Mouse (Mus musculus): ENCODE results near the gene Atp1b2.

Gene Atp1b2

GRCm38 (mm10) chr11:69580091-69580514 is 25.6 kb downstream of the Atp1b2 start, which contains the start of the genes Wrap53 and Trp53:
Gene Wrap53, minus strand, starts transcription at chr11:69580255.
Gene Trp53, plus strand, starts transcription at chr11:69580359.
- DNase-seq (ENCODE audit: low spot score in 2 of 2) = peak; percentile 85 to 89

- DNase-seq (ENCODE audit: low spot score in 2 of 2) = peak; percentile 95 to 97
Measured at GRCm38 (mm10) chr11:69579128-69580017, 26.4 kb downstream of the Atp1b2 start.

GRCm38 (mm10) chr11:69578301-69578700 is 27.4 kb downstream of the Atp1b2 start:
- DNase-seq (ENCODE audit: low spot score in 2 of 2) = no peak

- no peak for DNase-seq (ENCODE audit: low spot score in 2 of 2)
Measured at GRCm38 (mm10) chr11:69576307-69576706, 29.4 kb downstream of the Atp1b2 start.

- no peak for DNase-seq (ENCODE audit: low spot score in 2 of 2)
Measured at GRCm38 (mm10) chr11:69575220-69575619, 30.5 kb downstream of the Atp1b2 start.

GRCm38 (mm10) chr11:69565131-69565530 is 40.6 kb downstream of the Atp1b2 start:
- no peak for DNase-seq (ENCODE audit: low spot score in 2 of 2)

GRCm38 (mm10) chr11:69564391-69564790 is 41.4 kb downstream of the Atp1b2 start:
- no peak for DNase-seq (ENCODE audit: low spot score in 2 of 2)

- no peak for DNase-seq (ENCODE audit: low spot score in 2 of 2)
Measured at GRCm38 (mm10) chr11:69563373-69563772, 42.4 kb downstream of the Atp1b2 start.

GRCm38 (mm10) chr11:69560896-69561854 is 44.6 kb downstream of the Atp1b2 start:
- no peak for DNase-seq (ENCODE audit: low spot score in 2 of 2)

GRCm38 (mm10) chr11:69559851-69560765 is 45.6 kb downstream of the Atp1b2 start, which contains the start of gene Efnb3:
Gene Efnb3, minus strand, starts transcription at chr11:69560205.
- DNase-seq (ENCODE audit: low spot score in 2 of 2) = no peak

GRCm38 (mm10) chr11:69559183-69559582 is 46.6 kb downstream of the Atp1b2 start:
- no peak for DNase-seq (ENCODE audit: low spot score in 2 of 2)

- DNase-seq (ENCODE audit: low spot score in 2 of 2) = no peak
Measured at GRCm38 (mm10) chr11:69558756-69559155, 47.0 kb downstream of the Atp1b2 start.

- DNase-seq (ENCODE audit: low spot score in 2 of 2) = no peak
Measured at GRCm38 (mm10) chr11:69557381-69557958, 48.3 kb downstream of the Atp1b2 start.

GRCm38 (mm10) chr11:69554539-69555140 is 51.1 kb downstream of the Atp1b2 start:
- DNase-seq (ENCODE audit: low spot score in 2 of 2) = no peak

- no peak for DNase-seq (ENCODE audit: low spot score in 2 of 2)
Measured at GRCm38 (mm10) chr11:69553341-69553721, 52.4 kb downstream of the Atp1b2 start.

GRCm38 (mm10) chr11:69552622-69553340 is 53.0 kb downstream of the Atp1b2 start:
- peak; percentile 42 to 60 for DNase-seq (ENCODE audit: low spot score in 2 of 2)

- DNase-seq (ENCODE audit: low spot score in 2 of 2) = no peak
Measured at GRCm38 (mm10) chr11:69551310-69551709, 54.4 kb downstream of the Atp1b2 start.

Measured in right cerebral cortex, postnatal 36 days (tissue).